Mouse (Mus musculus): Measurements from ENCODE around the gene Ces1a. TPM values are rescaled to one million over a fixed set of nuclear protein-coding genes. Genes with fewer than 3 reads are reported as not detected.
A peak's percentile ranks its signal among the peaks of the same experiment; 100 is the strongest.

The Ces1a gene
- polyA plus RNA-seq (2015; fragmentation: Nextera tagmentation; extraction: Ambion mirVana), result not detected in 2 replicates

- WGBS, result 81% methylated on average over 3 of the region's 3 CpGs
- Histone ChIP-seq H3K9ac (no peak within 1 kb of the TSS), H3K27ac (no peak within 1 kb of the TSS), H3K4me1 (replicated peaks) (no peaks in the 10 kb centered on the region), H3K4me3 (no peak within 1 kb of the TSS), H3K9me3 (no peaks in the 10 kb centered on the region), H3K4me2 (no peak within 1 kb of the TSS), H3K36me3 (no peaks in the 10 kb centered on the region), H3K27me3 (no peaks in the 10 kb centered on the region)
- ATAC-seq (ENCODE audit: low FRiP score), result no peak
Observed at GRCm38 (mm10) chr8:93048092-93048491, at the start of gene Ces1a. TSS of gene Ces1a (minus strand) at chr8:93048192.

DNA sequence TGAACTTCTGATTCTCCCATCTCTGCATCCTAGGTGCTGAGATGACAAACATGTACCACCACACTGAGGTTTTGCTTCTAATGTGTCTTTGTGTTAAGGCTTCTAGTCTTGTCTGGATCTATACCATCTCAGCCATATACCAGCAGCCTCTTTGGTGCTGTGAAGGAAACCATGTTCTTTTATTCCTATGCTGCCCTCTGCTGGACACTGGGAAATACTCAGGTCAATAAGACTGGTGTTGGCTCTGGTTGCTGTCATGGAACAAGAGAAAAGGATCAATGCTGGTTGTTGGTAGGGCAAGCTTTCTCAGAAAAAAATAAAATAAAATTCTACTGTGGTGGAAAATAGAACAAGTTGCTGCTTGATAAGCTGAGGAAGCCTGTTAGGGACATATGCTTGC is 47.4 kb upstream of the Ces1a start:
- H3K27ac ChIP-seq, result no peak overlapping the region
- H3K27me3 ChIP-seq, result no peaks in the 10 kb centered on the region
- no peaks in the 10 kb centered on the region for H3K36me3 ChIP-seq
- H3K4me1 ChIP-seq (replicated peaks), result no peaks in the 10 kb centered on the region
- H3K4me3 ChIP-seq, result no peak overlapping the region
- no peak overlapping the region for H3K9ac ChIP-seq
- no peaks in the 10 kb centered on the region for H3K9me3 ChIP-seq
- H3K4me2 ChIP-seq, result no peak overlapping the region
- no peak for ATAC-seq (ENCODE audit: low FRiP score)

DNA sequence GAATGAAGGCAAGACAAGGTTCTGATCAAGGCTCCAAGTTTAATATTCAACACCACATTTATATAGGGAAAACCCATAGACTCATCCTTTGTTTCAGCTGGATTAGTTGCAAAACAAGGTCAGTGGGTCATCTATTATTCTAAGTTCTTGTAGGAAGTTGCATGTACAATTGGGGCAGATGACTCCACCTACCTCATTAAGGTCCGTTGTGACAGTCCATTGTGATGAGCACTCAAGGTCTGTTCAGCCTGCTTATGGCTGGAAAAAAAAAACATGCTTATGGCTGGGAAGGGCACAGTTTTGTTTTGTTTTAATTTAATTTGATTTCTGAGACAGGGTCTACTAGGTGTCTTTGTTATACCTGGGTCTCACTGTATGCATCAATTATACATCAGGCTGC is 43.3 kb upstream of the Ces1a start:
- Histone ChIP-seq H3K9me3 (no peaks in the 10 kb centered on the region), H3K9ac (no peak overlapping the region), H3K27me3 (no peaks in the 10 kb centered on the region), H3K27ac (no peak overlapping the region), H3K36me3 (no peaks in the 10 kb centered on the region), H3K4me3 (no peak overlapping the region), H3K4me2 (no peak overlapping the region), H3K4me1 (replicated peaks) (no peaks in the 10 kb centered on the region)
- ATAC-seq (ENCODE audit: low FRiP score), result no peak
- 43% methylated on average over 1 of the region's 1 CpGs for WGBS

- Histone ChIP-seq H3K27me3 (no peaks in the 10 kb centered on the region), H3K9ac (no peak overlapping the region), H3K27ac (no peak overlapping the region), H3K36me3 (no peaks in the 10 kb centered on the region), H3K9me3 (no peaks in the 10 kb centered on the region), H3K4me3 (no peak overlapping the region), H3K4me2 (0 out of 2 replicates have a peak overlapping the region, but pooled peaks have one; percentile 10), H3K4me1 (replicated peaks) (no peaks in the 10 kb centered on the region)
- ATAC-seq (ENCODE audit: low FRiP score), result no peak
- WGBS, result 9% methylated on average over 2 of the region's 2 CpGs
Observed at GRCm38 (mm10) chr8:93088686-93089122, 40.7 kb upstream of the Ces1a start.

- ATAC-seq (ENCODE audit: low FRiP score), result no peak
- no peaks in the 10 kb centered on the region for H3K36me3 ChIP-seq
- H3K9ac ChIP-seq, result no peak overlapping the region
- H3K4me1 ChIP-seq (replicated peaks), result no peaks in the 10 kb centered on the region
- H3K4me3 ChIP-seq, result no peak overlapping the region
- WGBS, result 39% methylated on average over 7 of the region's 7 CpGs
- H3K27me3 ChIP-seq, result no peaks in the 10 kb centered on the region
- H3K9me3 ChIP-seq, result no peaks in the 10 kb centered on the region
- no peak overlapping the region for H3K27ac ChIP-seq
- H3K4me2 ChIP-seq, result 0 out of 2 replicates have a peak overlapping the region, but pooled peaks have one; percentile 10
Observed at GRCm38 (mm10) chr8:93088193-93088592, 40.2 kb upstream of the Ces1a start.

- Histone ChIP-seq H3K4me2 (no peak within 1 kb of the TSS), H3K9me3 (no peaks in the 10 kb centered on the region), H3K36me3 (no peaks in the 10 kb centered on the region), H3K27ac (no peak within 1 kb of the TSS), H3K27me3 (no peaks in the 10 kb centered on the region), H3K9ac (no peak within 1 kb of the TSS), H3K4me1 (replicated peaks) (no peaks in the 10 kb centered on the region), H3K4me3 (no peak within 1 kb of the TSS)
- no peak for ATAC-seq (ENCODE audit: low FRiP score)
- 79% methylated on average over 2 of the region's 2 CpGs for WGBS
Observed at GRCm38 (mm10) chr8:93079887-93080286, 31.9 kb upstream of the Ces1a start, which contains the start of gene Ces1b. TSS of gene Ces1b (minus strand) at chr8:93080017.

GRCm38 (mm10) chr8:93075251-93075650 is 27.3 kb upstream of the Ces1a start:
- ATAC-seq (ENCODE audit: low FRiP score), result no peak
- Histone ChIP-seq H3K27ac (no peak overlapping the region), H3K27me3 (no peaks in the 10 kb centered on the region), H3K4me1 (replicated peaks) (no peaks in the 10 kb centered on the region), H3K4me3 (no peak overlapping the region), H3K4me2 (no peak overlapping the region), H3K36me3 (no peaks in the 10 kb centered on the region), H3K9ac (no peak overlapping the region), H3K9me3 (no peaks in the 10 kb centered on the region)
- WGBS, result 92% methylated on average over 4 of the region's 4 CpGs

DNA sequence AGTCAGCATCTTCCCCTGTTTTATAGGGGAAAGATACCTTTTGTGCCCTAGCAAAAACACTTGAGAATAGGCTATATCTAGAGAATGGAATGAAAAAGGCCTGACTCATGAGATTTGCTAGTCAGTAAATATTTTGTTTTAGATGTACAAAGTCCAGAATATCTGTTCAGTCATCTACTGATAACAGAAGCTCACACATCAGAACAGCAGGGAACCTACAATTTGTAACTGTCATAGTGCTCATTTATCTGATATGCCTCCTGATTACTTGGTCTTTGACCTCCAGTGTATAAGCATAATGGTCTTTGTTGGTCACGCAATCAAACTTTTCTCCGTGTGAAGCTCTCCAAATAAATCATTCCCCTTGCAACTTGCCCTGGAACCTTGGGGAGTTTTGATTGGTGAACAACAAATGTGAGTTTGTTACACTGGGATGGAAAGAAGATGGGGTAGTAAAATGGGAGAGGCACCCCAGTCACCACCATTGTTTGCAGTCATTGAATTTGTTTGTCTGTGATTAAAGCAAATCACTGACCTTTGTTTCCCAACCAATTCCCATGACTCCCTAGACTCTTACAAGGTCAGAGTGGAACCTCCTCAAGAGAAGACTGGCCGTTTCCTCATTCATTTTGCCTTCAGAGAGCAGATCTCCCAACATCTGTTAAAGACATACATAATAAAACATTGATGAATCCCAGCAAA is 15.6 kb upstream of the Ces1a start:
- H3K9me3 ChIP-seq, result no peaks in the 10 kb centered on the region
- no peaks in the 10 kb centered on the region for H3K27me3 ChIP-seq
- no peak overlapping the region for H3K27ac ChIP-seq
- no peak overlapping the region for H3K4me3 ChIP-seq
- H3K4me2 ChIP-seq, result no peak overlapping the region
- no peak overlapping the region for H3K9ac ChIP-seq
- H3K36me3 ChIP-seq, result no peaks in the 10 kb centered on the region
- H3K4me1 ChIP-seq (replicated peaks), result no peaks in the 10 kb centered on the region
- 36% methylated on average over 3 of the region's 3 CpGs for WGBS
- no peak for ATAC-seq (ENCODE audit: low FRiP score)

GRCm38 (mm10) chr8:93059185-93059584 is 11.2 kb upstream of the Ces1a start:
- H3K4me3 ChIP-seq, result no peak overlapping the region
- no peak for ATAC-seq (ENCODE audit: low FRiP score)

GRCm38 (mm10) chr8:93055238-93055637 is 7.2 kb upstream of the Ces1a start:
- H3K27me3 ChIP-seq, result no peaks in the 10 kb centered on the region
- WGBS, result 64% methylated on average over 2 of the region's 2 CpGs
- no peaks in the 10 kb centered on the region for H3K36me3 ChIP-seq
- no peak for ATAC-seq (ENCODE audit: low FRiP score)
- H3K9ac ChIP-seq, result no peak overlapping the region
- no peak overlapping the region for H3K4me2 ChIP-seq
- H3K27ac ChIP-seq, result no peak overlapping the region
- H3K9me3 ChIP-seq, result no peaks in the 10 kb centered on the region
- H3K4me3 ChIP-seq, result no peak overlapping the region
- H3K4me1 ChIP-seq (replicated peaks), result no peaks in the 10 kb centered on the region

More at GRCm38 (mm10) chr8:93059185-93059584, 11.2 kb upstream of the Ces1a start:
- Histone ChIP-seq H3K36me3 (no peaks in the 10 kb centered on the region), H3K9ac (no peak overlapping the region), H3K4me1 (replicated peaks) (no peaks in the 10 kb centered on the region), H3K4me2 (no peak overlapping the region), H3K27ac (no peak overlapping the region), H3K9me3 (no peaks in the 10 kb centered on the region), H3K27me3 (no peaks in the 10 kb centered on the region)
- WGBS, result 13% methylated on average over 2 of the region's 2 CpGs

DNA sequence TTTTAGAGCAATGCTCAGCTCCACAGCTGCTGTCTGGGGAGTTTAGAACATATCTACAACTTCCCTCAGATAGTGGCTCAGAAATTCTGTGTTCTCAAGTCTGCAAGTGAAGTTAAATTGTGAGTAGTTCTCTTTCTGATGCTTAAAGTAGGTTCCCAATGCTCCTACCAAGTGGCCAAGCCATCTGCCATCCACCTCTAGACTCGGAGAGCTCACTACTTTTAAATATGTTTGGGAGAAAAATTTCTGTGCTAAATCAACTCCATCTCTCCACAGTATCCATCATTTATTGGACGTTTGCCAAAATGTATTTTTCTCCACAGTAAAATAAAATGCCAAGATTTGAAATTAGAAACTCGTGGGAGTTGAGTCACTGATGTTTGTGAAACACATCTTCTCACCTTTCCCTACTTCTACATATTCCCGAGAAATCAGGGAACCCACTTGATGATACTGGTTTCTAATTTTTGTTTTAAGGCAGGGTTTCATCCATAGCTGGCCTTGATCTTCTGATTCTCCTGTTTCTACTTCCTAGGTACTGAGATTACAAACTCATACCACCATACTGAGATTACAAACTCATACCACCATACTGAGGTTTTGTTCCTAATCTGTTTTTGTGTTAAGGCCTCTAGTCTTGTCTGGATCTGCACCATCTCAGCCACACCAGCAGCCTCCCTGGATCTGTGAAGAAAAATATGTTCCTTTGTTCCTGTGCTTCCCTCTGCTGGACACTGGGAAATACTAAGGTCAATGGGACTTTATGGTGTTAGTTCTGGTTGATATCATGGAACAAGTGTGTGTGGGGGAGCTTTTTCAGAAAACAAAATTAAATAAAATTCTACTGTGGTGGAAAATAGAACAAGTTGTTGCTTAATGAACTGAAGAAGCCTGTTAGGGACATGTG is 771 bp upstream of the Ces1a start:
- Histone ChIP-seq H3K4me3 (no peak overlapping the region), H3K9me3 (no peaks in the 10 kb centered on the region), H3K4me2 (no peak overlapping the region), H3K4me1 (replicated peaks) (no peaks in the 10 kb centered on the region), H3K9ac (no peak overlapping the region), H3K27ac (no peak overlapping the region), H3K36me3 (no peaks in the 10 kb centered on the region), H3K27me3 (no peaks in the 10 kb centered on the region)
- WGBS, result 77% methylated on average over 4 of the region's 4 CpGs
- ATAC-seq (ENCODE audit: low FRiP score), result no peak

DNA sequence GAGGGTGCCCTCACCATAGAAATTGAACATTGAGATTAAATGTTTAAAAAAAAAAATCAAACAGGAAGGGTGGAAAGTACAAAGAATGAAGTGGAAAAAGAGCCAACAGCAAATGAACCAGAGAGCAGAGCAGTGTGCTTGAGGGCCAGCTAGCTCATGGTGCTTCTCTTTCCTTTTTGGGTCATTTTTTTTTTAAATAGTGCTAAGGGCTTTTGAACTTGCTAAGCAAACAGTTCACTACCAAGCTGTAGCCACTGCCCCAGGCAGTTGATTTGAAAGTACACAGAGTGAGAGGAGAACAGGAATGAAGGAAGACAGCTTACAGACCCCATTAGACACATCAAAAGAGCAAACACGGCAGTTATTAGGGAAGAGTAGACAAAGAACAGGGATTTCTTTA is 4.9 kb downstream of the Ces1a start:
- no peaks in the 10 kb centered on the region for H3K27me3 ChIP-seq
- H3K27ac ChIP-seq, result no peak overlapping the region
- no peak overlapping the region for H3K9ac ChIP-seq
- H3K4me2 ChIP-seq, result no peak overlapping the region
- 0 out of 2 replicates have a peak, but pooled peaks cover 3% of the 10 kb centered on the region for H3K4me1 ChIP-seq (replicated peaks)
- no peak for ATAC-seq (ENCODE audit: low FRiP score)
- 57% methylated on average over 1 of the region's 1 CpGs for WGBS
- no peaks in the 10 kb centered on the region for H3K36me3 ChIP-seq
- H3K9me3 ChIP-seq, result no peaks in the 10 kb centered on the region
- no peak overlapping the region for H3K4me3 ChIP-seq
